In genomic region chr9:67842797-67843196, GRCm38 (mm10) we compare ENCODE assay signal across 15 mouse cellular contexts. TPM values are rescaled to one million over a fixed set of nuclear protein-coding genes. Genes with fewer than 3 reads are reported as not detected.
DNase-seq lines count a peak whose midpoint lies in the region; ATAC-seq lines count a peak whose summit lies in the region.
"Had no signal": no experiment of that assay in that cellular context is flagged by ENCODE, and none has a peak within 500 bp of the region (broad histone marks: within the 10 kb centered on the region; RNA-seq: fewer than 3 reads in every experiment).

No protein-coding gene starts in this region.

- H3K27me3 ChIP-seq in heart, embryonic 13.5 days (replicated peaks): no peaks in the 10 kb centered on the region
- H3K27me3 ChIP-seq in lung, embryonic 15.5 days: no peaks in the 10 kb centered on the region
- H3K27me3 ChIP-seq in liver, embryonic 15.5 days: no peaks in the 10 kb centered on the region
- H3K27me3 ChIP-seq: embryonic facial prominence, embryonic 13.5 days; forebrain, embryonic 13.5 days; hindbrain, embryonic 15.5 days; midbrain, embryonic 13.5 days had no signal

- peak overlapping the region; percentile 9; the same call in 1 of the 2 replicates for H3K4me2 ChIP-seq in heart, embryonic 13.5 days
- H3K4me2 ChIP-seq in lung, embryonic 15.5 days: no peak overlapping the region
- peak overlapping the region; percentile 77 for H3K4me2 ChIP-seq in liver, embryonic 15.5 days
- H3K4me2 ChIP-seq: embryonic facial prominence, embryonic 13.5 days; forebrain, embryonic 13.5 days; hindbrain, embryonic 15.5 days; midbrain, embryonic 13.5 days had no signal

- no peak for DNase-seq in heart, postnatal 36 days
- no peak for DNase-seq in lung, adult 18-20 months
- DNase-seq in yolk sac, embryonic 10.5 days (ENCODE audit: low spot score): peak; percentile 57
- no peak for DNase-seq in right cerebral cortex, postnatal 14 days
- DNase-seq in cerebellum, postnatal 4 days (ENCODE audit: low spot score in 2 of 2): no peak
- DNase-seq: cerebellum, postnatal 14 days had no signal

- WGBS in heart, embryonic 13.5 days: 43% methylated on average over 5 of the region's 5 CpGs
- WGBS in lung, embryonic 15.5 days: 30% methylated on average over 5 of the region's 5 CpGs
- WGBS in liver, embryonic 15.5 days (ENCODE audit: insufficient replicate concordance): 13% methylated on average over 5 of the region's 5 CpGs

- no peak for ATAC-seq in heart, embryonic 13.5 days (ENCODE audit: extremely low read depth, insufficient number of reproducible peaks, low FRiP score, low TSS enrichment)
- ATAC-seq in lung, embryonic 15.5 days (ENCODE audit: borderline replicate concordance, extremely low read depth, low FRiP score, low TSS enrichment): peak; percentile 40; the same call in 1 of the 2 replicates
- no peak for ATAC-seq in liver, embryonic 15.5 days (ENCODE audit: insufficient read depth)
- ATAC-seq: forebrain, embryonic 13.5 days; midbrain, embryonic 13.5 days had no signal

- H3K9me3 ChIP-seq in heart, embryonic 13.5 days: no peaks in the 10 kb centered on the region
- H3K9me3 ChIP-seq in lung, embryonic 15.5 days: no peaks in the 10 kb centered on the region
- no peaks in the 10 kb centered on the region for H3K9me3 ChIP-seq in liver, embryonic 15.5 days (replicated peaks)
- H3K9me3 ChIP-seq: embryonic facial prominence, embryonic 13.5 days; forebrain, embryonic 13.5 days; hindbrain, embryonic 15.5 days; midbrain, embryonic 13.5 days had no signal

- no peak overlapping the region for H3K4me3 ChIP-seq in heart, embryonic 13.5 days
- no peak overlapping the region for H3K4me3 ChIP-seq in lung, embryonic 15.5 days
- no peak overlapping the region for H3K4me3 ChIP-seq in liver, embryonic 15.5 days (replicated peaks)
- H3K4me3 ChIP-seq: embryonic facial prominence, embryonic 13.5 days; forebrain, embryonic 13.5 days; hindbrain, embryonic 15.5 days; midbrain, embryonic 13.5 days had no signal

- H3K27ac ChIP-seq in heart, embryonic 13.5 days (replicated peaks): no peak overlapping the region
- H3K27ac ChIP-seq in lung, embryonic 15.5 days: no peak overlapping the region
- peak overlapping the region; percentile 36 for H3K27ac ChIP-seq in liver, embryonic 15.5 days (replicated peaks)
- H3K27ac ChIP-seq: embryonic facial prominence, embryonic 13.5 days; forebrain, embryonic 13.5 days; hindbrain, embryonic 15.5 days; midbrain, embryonic 13.5 days had no signal

- H3K36me3 ChIP-seq in heart, embryonic 13.5 days: no peaks in the 10 kb centered on the region
- no peaks in the 10 kb centered on the region for H3K36me3 ChIP-seq in lung, embryonic 15.5 days
- H3K36me3 ChIP-seq in liver, embryonic 15.5 days (replicated peaks): no peaks in the 10 kb centered on the region
- H3K36me3 ChIP-seq: embryonic facial prominence, embryonic 13.5 days; hindbrain, embryonic 15.5 days had no signal

- H3K4me1 ChIP-seq in heart, embryonic 13.5 days: peaks cover 33% of the 10 kb centered on the region
- peaks cover 15% of the 10 kb centered on the region; the same call in 1 of the 2 replicates for H3K4me1 ChIP-seq in lung, embryonic 15.5 days
- H3K4me1 ChIP-seq in liver, embryonic 15.5 days (replicated peaks): peaks cover 84% of the 10 kb centered on the region

- no peak overlapping the region for H3K9ac ChIP-seq in heart, embryonic 13.5 days
- no peak overlapping the region for H3K9ac ChIP-seq in lung, embryonic 15.5 days
- H3K9ac ChIP-seq in liver, embryonic 15.5 days: peak overlapping the region; percentile 6
- H3K9ac ChIP-seq: embryonic facial prominence, embryonic 13.5 days; forebrain, embryonic 13.5 days; hindbrain, embryonic 15.5 days; midbrain, embryonic 13.5 days had no signal

- intact Hi-C loops in heart, postnatal 36 days (cut with DNase I): no loop called here

RNA-seq across cellular contexts. Expression of gene Vps13c, which starts 2.6 kb away (rescaled TPM):
- polyA plus RNA-seq in heart, embryonic 13.5 days (2015; fragmentation: Nextera tagmentation; extraction: Ambion mirVana): 4.0 and 4.7 TPM in 2 replicates
- 10 to 100 TPM; 48.0 to 48.6 TPM for total RNA-seq in heart, postnatal 36 days (2021)
- polyA plus RNA-seq in lung, embryonic 15.5 days (2015; fragmentation: Nextera tagmentation; extraction: Ambion mirVana): 5.0 and 5.6 TPM in 2 replicates
- 4.3 and 4.4 TPM in 2 replicates for polyA plus RNA-seq in liver, embryonic 15.5 days (2015; fragmentation: Nextera tagmentation; extraction: Ambion mirVana)

RNA-seq across cellular contexts. Expression of gene C2cd4a, which starts 10.7 kb away (rescaled TPM):
- polyA plus RNA-seq in heart, embryonic 13.5 days (2015; fragmentation: Nextera tagmentation; extraction: Ambion mirVana): 0.27 and 0.34 TPM in 2 replicates
- total RNA-seq in heart, postnatal 36 days (2021): not detected
- 0.98 and 1.3 TPM in 2 replicates for polyA plus RNA-seq in lung, embryonic 15.5 days (2015; fragmentation: Nextera tagmentation; extraction: Ambion mirVana)
- 0.74 and 1.2 TPM in 2 replicates for polyA plus RNA-seq in liver, embryonic 15.5 days (2015; fragmentation: Nextera tagmentation; extraction: Ambion mirVana)
- polyA plus RNA-seq: forebrain, embryonic 13.5 days; gonadal fat pad, adult 2 months; neural tube, embryonic 11.5 days had no signal
